Mouse (Mus musculus) limb, embryonic 15.5 days (tissue): ENCODE data around the gene Apeh. TPM values are rescaled to one million over a fixed set of nuclear protein-coding genes. Genes with fewer than 3 reads are reported as not detected.
A peak's percentile ranks its signal among the peaks of the same experiment; 100 is the strongest.
"Not testable (repeated sequence)": the region's sequence is repeated elsewhere in the genome, so short reads cannot be mapped to it uniquely, and the experiment has no call there.

Experiments used
- ATAC-seq: fragments of 200-750 bp; cut with Nextera tagmentation; 2 replicates; pipeline ENCODE4 v1.8.0; 2017; ENCODE audit warnings: low read depth, moderate TSS enrichment; ENCODE audit not compliant: insufficient number of reproducible peaks, low FRiP score, low TSS enrichment
- H3K27ac ChIP-seq: fragments of 300-500 bp; sonication (generic); 2 replicates; pipeline ENCODE4 v1.5.1; 2015; ENCODE audit warnings: moderate library complexity, mild to moderate bottlenecking, inconsistent platforms
- H3K27me3 ChIP-seq: fragments of 300-500 bp; sonication (generic); 2 replicates; pipeline ENCODE4 v1.6.1; 2015; ENCODE audit warnings: inconsistent platforms
- H3K36me3 ChIP-seq: fragments of 300-500 bp; sonication (generic); 2 replicates; pipeline ENCODE4 v1.6.1; 2015; ENCODE audit warnings: inconsistent platforms
- H3K4me1 ChIP-seq: fragments of 300-500 bp; sonication (generic); 2 replicates; pipeline ENCODE4 v1.6.1; 2015; ENCODE audit warnings: inconsistent platforms
- H3K4me2 ChIP-seq: fragments of 300-500 bp; sonication (generic); 2 replicates; pipeline ENCODE4 v1.6.1; 2015; ENCODE audit warnings: mild to moderate bottlenecking, inconsistent platforms
- H3K4me3 ChIP-seq: fragments of 300-500 bp; sonication (generic); 2 replicates; pipeline ENCODE4 v1.5.1; 2015; ENCODE audit warnings: mild to moderate bottlenecking, inconsistent platforms
- H3K9ac ChIP-seq: fragments of 300-500 bp; sonication (generic); 2 replicates; pipeline ENCODE4 v1.6.1; 2015; ENCODE audit warnings: inconsistent platforms
- H3K9me3 ChIP-seq: fragments of 300-500 bp; sonication (generic); 2 replicates; pipeline ENCODE4 v1.6.1; 2016; ENCODE audit warnings: inconsistent platforms
- WGBS: fragments of 180-500 bp; shearing (Covaris S2); methylation state at CpG from one replicate; pipeline ENCODE4 v1.1.7; 2015; 5-methylcytosine and 5-hydroxymethylcytosine counted together
- polyA plus RNA-seq: library from polyadenylated mRNA; unstranded; fragments of >200 nt; fragmentation: Nextera tagmentation; extraction: Ambion mirVana; gene quantifications from 2 replicates; pipeline ENCODE4 v1.2.1, GENCODE M21; 2015

Apeh gene
- polyA plus RNA-seq = 41.8 and 45.4 TPM in 2 replicates

DNA sequence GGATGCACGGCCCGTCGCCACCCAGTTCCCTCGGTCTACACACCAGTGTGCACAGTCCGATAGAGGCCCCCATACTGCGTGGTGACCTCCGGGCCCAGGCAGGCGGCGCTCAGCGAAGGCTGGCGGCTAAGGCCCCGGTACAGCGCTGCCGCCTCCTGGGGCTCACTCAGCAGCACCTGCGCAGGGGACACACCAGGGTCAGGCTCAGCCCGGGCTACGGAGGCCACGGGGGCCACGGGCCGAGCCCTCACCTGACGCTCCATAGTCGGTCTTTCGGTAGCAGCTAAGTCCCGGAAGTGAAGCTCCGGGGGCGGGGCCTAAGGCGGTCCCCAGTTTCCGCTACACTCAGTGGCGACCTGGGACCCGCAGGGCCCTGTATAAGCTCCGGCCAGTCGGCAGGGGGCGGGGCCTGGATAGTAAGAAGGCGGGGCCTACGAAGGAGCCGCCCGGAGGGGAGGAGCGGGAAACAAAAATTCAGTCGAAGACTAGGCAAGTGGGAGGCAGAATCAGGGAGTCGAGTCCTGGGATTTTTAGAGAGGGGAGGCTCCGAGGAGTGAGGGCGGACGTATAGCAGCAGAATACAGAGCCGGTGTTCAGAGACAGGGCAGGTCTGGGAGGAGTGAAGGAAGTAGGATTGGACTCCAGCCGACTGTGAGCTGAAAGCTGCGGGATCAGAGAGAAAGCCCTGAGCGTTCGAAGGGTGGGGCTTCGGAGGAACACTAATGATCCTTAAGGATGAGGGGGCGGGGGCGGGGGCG is at the start of gene Apeh:
Gene Apeh, minus strand, starts transcription at position 423 of the 758 bp plus-strand sequence.
- H3K4me3 ChIP-seq = peak within 1 kb of the TSS; percentile 66
- peak within 1 kb of the TSS; percentile 86 for H3K27ac ChIP-seq
- peaks cover 36% of the 10 kb centered on the region for H3K36me3 ChIP-seq
- H3K4me1 ChIP-seq = peaks cover 28% of the 10 kb centered on the region
- no peaks in the 10 kb centered on the region for H3K27me3 ChIP-seq
- H3K4me2 ChIP-seq = peak within 1 kb of the TSS; percentile 98
- no peaks in the 10 kb centered on the region for H3K9me3 ChIP-seq
- ATAC-seq = peak; percentile 85
- H3K9ac ChIP-seq = peak within 1 kb of the TSS; percentile 51
- under 1% methylated on average over 52 of the region's 52 CpGs for WGBS

DNA sequence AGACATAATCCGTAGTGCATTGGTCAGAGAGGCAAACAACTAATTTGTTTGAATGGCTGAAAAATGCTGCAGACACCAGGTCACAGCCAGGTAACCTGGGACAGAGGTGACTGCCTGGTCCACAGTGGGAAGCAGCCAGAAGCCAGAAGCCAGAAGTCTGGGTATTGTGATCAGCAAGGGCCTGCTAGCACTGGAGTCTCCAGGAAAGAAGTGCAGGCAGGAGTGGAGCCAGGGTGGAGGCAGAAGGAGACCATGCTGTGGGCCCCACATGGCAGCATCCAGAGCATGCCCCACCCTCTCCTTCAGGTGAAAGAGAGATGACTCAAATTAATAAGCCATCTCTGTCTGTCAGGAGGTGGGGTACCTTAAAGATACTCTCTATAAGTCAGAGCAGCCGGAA is 49.1 kb upstream of the Apeh start:
- Histone ChIP-seq H3K27ac (no peak overlapping the region), H3K9me3 (no peaks in the 10 kb centered on the region), H3K4me2 (no peak overlapping the region), H3K4me3 (no peak overlapping the region), H3K9ac (no peak overlapping the region), H3K36me3 (no peaks in the 10 kb centered on the region), H3K27me3 (no peaks in the 10 kb centered on the region), H3K4me1 (peaks cover 5% of the 10 kb centered on the region; the same call in 1 of the 2 replicates)
- WGBS = 75% methylated on average over 2 of the region's 2 CpGs
- ATAC-seq = no peak

DNA sequence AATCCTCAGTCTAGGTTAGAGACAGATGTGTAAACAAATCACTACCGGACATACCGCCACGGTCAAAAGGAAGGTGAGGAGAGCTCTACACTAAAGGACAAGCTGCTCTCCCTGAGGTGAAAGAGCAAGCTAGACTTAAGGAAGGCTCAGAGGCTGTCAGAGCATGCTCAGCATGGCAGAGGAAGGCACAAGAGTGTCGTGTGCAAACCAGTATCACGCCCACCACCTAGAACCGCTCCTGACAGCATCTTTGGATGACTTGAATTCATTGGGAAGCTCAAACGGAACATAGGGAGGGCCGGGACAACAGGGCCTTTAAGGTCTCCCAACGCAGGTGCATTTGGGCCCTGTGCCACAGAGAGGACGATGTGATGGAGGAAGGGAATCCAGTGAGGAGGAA is 47.0 kb upstream of the Apeh start:
- H3K4me1 ChIP-seq = peaks cover 24% of the 10 kb centered on the region
- no peak overlapping the region for H3K4me2 ChIP-seq
- H3K4me3 ChIP-seq = no peak overlapping the region
- H3K9me3 ChIP-seq = no peaks in the 10 kb centered on the region
- H3K27me3 ChIP-seq = no peaks in the 10 kb centered on the region
- no peaks in the 10 kb centered on the region for H3K36me3 ChIP-seq
- H3K27ac ChIP-seq = no peak overlapping the region
- no peak overlapping the region for H3K9ac ChIP-seq
- no peak for ATAC-seq
- 90% methylated on average over 10 of the region's 10 CpGs for WGBS

DNA sequence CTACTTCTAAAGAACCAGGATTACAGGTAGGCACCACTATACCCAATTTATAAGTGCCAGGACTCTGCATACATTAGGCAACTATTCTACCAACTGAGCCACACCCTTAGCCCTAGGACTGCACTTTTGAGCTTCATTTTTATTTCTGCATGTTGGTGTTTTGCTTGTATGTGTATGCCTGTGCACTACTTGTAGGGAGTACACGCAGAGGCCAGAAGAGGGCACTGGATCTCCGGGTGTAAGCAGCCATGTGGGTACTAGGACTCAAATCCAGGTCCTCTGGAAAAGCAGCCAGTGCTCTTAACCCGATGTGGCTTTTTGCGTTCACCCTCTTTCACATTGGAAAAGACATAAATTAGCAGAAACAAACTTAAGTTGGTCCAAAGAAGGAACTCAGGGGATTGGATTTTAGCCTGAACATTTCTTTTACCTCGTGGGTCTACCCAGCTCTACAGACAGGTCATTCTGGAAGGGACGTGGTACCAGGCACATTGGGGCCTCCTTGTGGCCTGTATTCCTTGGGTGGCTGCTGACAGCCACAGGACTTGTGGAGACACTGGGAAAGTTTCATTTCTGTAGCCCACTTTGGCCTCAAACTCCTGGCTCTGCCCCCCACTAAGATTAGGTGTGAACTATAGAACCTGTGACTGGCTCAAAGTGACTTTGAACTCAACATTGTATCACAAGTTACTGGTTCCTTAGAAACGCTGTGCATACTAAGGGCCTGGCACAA is 45.7 kb upstream of the Apeh start:
- Histone ChIP-seq H3K9me3 (no peaks in the 10 kb centered on the region), H3K27me3 (no peaks in the 10 kb centered on the region), H3K9ac (no peak overlapping the region), H3K36me3 (no peaks in the 10 kb centered on the region), H3K27ac (no peak overlapping the region), H3K4me1 (peaks cover 26% of the 10 kb centered on the region), H3K4me3 (no peak overlapping the region), H3K4me2 (no peak overlapping the region)
- ATAC-seq = no peak
- WGBS = 82% methylated on average over 7 of the region's 7 CpGs

DNA sequence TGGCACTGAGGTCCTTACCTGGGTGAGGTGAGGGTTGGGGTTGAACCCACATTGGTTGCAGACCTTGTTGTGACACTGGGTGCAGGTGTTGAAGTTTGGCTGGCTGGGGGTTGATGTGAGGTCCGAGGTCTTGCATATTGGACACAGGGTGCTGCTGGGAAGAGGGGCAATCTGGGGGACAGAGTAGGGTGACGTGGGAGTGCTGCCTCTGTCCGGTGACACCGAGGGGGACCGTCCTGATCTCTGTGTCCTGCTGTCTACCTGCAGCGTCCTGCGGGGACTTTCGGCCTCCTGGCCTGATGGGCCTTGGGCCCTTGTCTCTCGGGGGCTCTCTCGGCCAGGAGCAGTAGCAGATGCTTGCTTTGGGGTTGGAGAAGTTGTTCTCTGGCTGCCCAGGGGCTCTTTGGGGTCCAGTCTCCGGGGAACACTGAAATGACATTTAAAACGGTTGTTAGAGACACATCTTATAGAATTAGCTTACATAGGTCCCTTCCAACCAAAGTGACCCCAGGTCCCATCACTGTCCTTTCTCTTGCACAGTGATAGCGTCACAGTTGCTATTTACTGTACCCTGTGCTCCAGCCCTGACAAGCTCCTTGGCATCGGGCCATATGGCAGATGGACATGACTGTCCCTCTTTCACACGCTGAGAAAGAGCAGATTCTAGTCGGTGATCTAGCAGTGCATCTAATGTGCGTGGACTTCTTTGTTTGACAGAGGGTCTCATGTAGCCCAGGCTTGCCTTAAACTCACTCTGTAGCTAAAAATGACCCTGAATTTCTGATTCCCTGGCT is 45.0 kb upstream of the Apeh start:
- Histone ChIP-seq H3K4me3 (no peak overlapping the region), H3K4me2 (no peak overlapping the region), H3K36me3 (no peaks in the 10 kb centered on the region), H3K4me1 (peaks cover 26% of the 10 kb centered on the region), H3K27ac (no peak overlapping the region), H3K27me3 (no peaks in the 10 kb centered on the region), H3K9me3 (no peaks in the 10 kb centered on the region), H3K9ac (no peak overlapping the region)
- no peak for ATAC-seq
- WGBS = 85% methylated on average over 17 of the region's 17 CpGs

DNA sequence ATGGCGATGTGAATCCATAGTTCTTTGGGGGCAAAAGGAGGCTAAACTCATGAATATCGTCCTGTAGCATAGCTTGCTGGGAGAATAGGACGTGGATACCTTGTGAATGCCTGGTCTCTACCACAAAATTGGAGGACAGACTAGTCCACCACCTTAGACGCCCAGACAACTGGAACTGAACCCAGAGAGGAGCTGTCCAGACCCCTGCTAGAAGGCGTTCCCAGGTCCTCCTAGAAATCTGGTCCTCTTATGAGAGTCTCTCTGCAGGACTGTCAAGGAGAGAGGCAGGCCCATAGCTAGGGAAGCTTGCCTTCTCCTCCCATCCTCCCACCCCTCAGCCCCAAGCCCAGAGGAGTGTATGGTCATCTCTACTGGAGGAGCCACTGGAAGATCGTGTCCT is 43.7 kb upstream of the Apeh start:
- Histone ChIP-seq H3K9me3 (no peaks in the 10 kb centered on the region), H3K27ac (peak overlapping the region; percentile 84), H3K27me3 (no peaks in the 10 kb centered on the region), H3K36me3 (no peaks in the 10 kb centered on the region), H3K4me1 (peaks cover 21% of the 10 kb centered on the region), H3K4me3 (no peak overlapping the region), H3K9ac (no peak overlapping the region), H3K4me2 (0 out of 2 replicates have a peak overlapping the region, but pooled peaks have one; percentile 36)
- no peak for ATAC-seq
- WGBS = 69% methylated on average over 6 of the region's 6 CpGs

DNA sequence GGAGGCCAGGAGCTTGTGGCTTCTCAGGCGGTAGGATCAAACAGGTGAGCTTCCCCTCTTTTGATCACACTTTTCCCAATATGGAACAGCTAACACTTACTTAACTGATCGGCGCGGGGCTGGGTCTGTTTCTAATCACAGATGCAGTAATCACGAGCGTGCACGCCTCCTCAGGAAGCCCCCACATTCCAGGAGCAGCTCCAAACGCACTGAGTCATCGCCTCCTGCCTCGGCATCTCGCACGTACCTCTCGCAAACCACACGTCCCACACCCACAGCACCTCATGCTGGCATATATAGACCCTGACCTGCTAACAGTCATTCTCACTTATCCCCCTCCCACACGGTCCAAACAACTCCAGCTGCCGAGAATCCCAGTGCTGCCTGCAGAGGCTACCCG is 43.1 kb upstream of the Apeh start:
- WGBS = 11% methylated on average over 17 of the region's 17 CpGs
- H3K4me3 ChIP-seq = no peak overlapping the region
- peak overlapping the region; percentile 36 for H3K4me2 ChIP-seq
- H3K27me3 ChIP-seq = no peaks in the 10 kb centered on the region
- H3K9me3 ChIP-seq = no peaks in the 10 kb centered on the region
- peak; percentile 77 for ATAC-seq
- H3K4me1 ChIP-seq = peaks cover 21% of the 10 kb centered on the region
- peak overlapping the region; percentile 84 for H3K27ac ChIP-seq
- no peaks in the 10 kb centered on the region for H3K36me3 ChIP-seq
- no peak overlapping the region for H3K9ac ChIP-seq

DNA sequence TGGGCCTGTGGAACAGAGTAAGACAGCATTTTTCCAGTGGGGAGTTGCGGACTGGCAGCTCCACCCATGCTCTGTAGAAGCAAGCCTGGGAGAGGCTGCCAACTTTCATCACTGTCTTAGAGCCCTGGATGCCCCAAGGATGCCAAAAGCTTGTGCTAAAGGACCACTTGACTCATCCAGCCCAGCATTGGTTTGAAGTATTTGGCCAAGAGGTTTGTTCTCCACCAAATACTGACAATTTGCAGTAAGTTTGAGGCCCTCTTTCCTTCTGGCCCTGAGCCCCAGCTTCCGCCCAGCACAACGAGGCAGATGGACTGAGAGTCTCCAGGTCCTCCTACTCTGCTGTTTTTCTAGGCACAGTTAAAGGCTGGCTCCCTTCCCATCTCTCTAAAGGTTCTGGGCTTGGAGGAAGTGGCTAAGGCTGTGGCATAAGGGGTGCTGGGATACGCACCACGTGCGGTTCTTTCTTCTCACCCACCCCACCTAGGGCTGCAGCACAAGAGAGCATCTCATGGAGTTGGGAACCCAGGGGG is 42.6 kb upstream of the Apeh start:
- ATAC-seq = peak; percentile 66; the same call in 1 of the 2 replicates
- Histone ChIP-seq H3K4me2 (peak overlapping the region; percentile 36), H3K27ac (peak overlapping the region; percentile 84)

DNA sequence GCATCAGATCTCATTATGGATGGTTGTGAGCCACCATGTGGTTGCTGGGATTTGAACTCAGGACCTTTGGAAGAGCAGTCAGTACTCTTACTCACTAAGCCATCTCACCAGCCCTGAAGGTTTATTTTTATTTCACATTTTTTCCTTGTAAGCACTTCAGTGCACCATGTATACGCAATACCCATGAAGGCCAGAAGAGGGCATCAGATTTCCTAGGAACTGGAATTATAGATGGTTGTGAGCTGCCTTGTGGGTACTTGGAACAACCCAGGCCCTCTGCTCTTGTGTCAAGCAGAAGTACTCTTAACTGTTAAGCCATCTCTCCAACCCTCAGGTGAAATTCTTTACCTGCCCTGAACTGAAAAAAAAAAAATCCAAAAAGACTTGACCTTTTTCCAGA is 41.8 kb upstream of the Apeh start:
- no peaks in the 10 kb centered on the region for H3K9me3 ChIP-seq
- no peaks in the 10 kb centered on the region for H3K27me3 ChIP-seq
- no peak for ATAC-seq
- peak overlapping the region; percentile 84 for H3K27ac ChIP-seq
- no peak overlapping the region for H3K4me2 ChIP-seq
- 48% methylated on average over 1 of the region's 1 CpGs for WGBS
- peaks cover 21% of the 10 kb centered on the region for H3K4me1 ChIP-seq
- H3K36me3 ChIP-seq = no peaks in the 10 kb centered on the region
- H3K4me3 ChIP-seq = no peak overlapping the region
- H3K9ac ChIP-seq = no peak overlapping the region

More for the DNA sequence above, 42.6 kb upstream of the Apeh start:
- no peak overlapping the region for H3K4me3 ChIP-seq
- H3K4me1 ChIP-seq = peaks cover 21% of the 10 kb centered on the region
- no peaks in the 10 kb centered on the region for H3K9me3 ChIP-seq
- WGBS = 38% methylated on average over 6 of the region's 6 CpGs
- no peaks in the 10 kb centered on the region for H3K27me3 ChIP-seq
- H3K9ac ChIP-seq = no peak overlapping the region
- H3K36me3 ChIP-seq = no peaks in the 10 kb centered on the region

DNA sequence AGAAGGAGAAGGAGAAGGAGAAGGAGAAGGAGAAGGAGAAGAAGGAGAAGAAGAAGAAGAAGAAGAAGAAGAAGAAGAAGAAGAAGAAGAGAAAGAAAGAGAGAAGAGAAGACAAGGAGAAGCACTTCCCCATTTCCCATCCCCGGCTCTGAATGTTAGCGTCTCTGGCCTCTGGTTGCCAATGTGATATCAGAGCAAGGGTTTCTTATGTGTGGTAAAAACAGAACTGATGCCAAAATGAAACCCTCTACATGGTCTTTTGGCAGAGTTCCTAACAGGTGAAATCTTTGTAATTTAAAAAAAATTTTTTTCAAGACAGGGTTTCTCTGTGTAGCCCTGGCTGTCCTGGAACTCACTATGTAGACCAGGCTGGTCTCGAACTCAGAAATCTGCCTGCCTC is 41.3 kb upstream of the Apeh start:
- H3K9me3 ChIP-seq, ATAC-seq, H3K27me3 ChIP-seq, H3K27ac ChIP-seq, H3K36me3 ChIP-seq, H3K4me2 ChIP-seq, H3K9ac ChIP-seq, H3K4me3 ChIP-seq: not testable (repeated sequence)
- 91% methylated on average over 3 of the region's 3 CpGs for WGBS
- peaks cover 21% of the 10 kb centered on the region for H3K4me1 ChIP-seq

DNA sequence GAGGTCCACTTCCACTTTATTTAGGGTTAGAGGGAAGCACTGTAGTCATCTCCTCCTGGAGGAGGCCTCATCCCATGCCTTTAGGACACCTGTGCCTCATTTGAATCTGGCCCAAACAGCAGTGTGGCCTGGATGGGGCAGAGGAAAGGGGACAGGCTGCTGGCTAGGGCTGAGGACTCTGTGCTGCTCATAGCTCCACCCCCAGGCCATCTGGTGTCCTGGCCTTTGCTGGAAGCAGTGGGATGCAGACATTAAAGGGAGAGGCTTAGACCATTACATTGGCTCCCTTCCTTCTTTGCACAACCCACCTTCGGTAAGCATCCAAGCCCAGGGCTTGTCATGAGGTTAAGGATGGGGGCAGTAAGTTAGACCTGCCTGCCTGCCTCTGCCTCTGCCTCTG is 39.1 kb upstream of the Apeh start:
- H3K9ac ChIP-seq = no peak overlapping the region
- 63% methylated on average over 1 of the region's 1 CpGs for WGBS
- peaks cover 21% of the 10 kb centered on the region for H3K4me1 ChIP-seq
- no peaks in the 10 kb centered on the region for H3K27me3 ChIP-seq
- H3K9me3 ChIP-seq = no peaks in the 10 kb centered on the region
- no peak for ATAC-seq
- H3K4me3 ChIP-seq = no peak overlapping the region
- no peak overlapping the region for H3K27ac ChIP-seq
- no peak overlapping the region for H3K4me2 ChIP-seq
- no peaks in the 10 kb centered on the region for H3K36me3 ChIP-seq
